Mouse (Mus musculus) midbrain, embryonic 15.5 days (tissue): ENCODE data around the gene Fam122a. TPM values are rescaled to one million over a fixed set of nuclear protein-coding genes. Genes with fewer than 3 reads are reported as not detected.

Experiments used
- ATAC-seq: fragments of 200-750 bp; cut with Nextera tagmentation; replicated peaks from 2 replicates; pipeline ENCODE4 v1.8.0; 2017; ENCODE audit warnings: moderate TSS enrichment
- H3K27ac ChIP-seq: fragments of 300-500 bp; sonication (generic); 2 replicates; pipeline ENCODE4 v1.5.1; 2015; ENCODE audit warnings: mild to moderate bottlenecking, inconsistent platforms
- H3K27me3 ChIP-seq: fragments of 300-500 bp; sonication (generic); replicated peaks from 2 replicates; pipeline ENCODE4 v1.6.1; 2015; ENCODE audit warnings: inconsistent platforms
- H3K36me3 ChIP-seq: fragments of 300-500 bp; sonication (generic); replicated peaks from 2 replicates; pipeline ENCODE4 v1.6.1; 2015; ENCODE audit warnings: inconsistent platforms
- H3K4me1 ChIP-seq: fragments of 300-500 bp; sonication (generic); 2 replicates; pipeline ENCODE4 v1.6.1; 2015; ENCODE audit warnings: inconsistent platforms
- H3K4me2 ChIP-seq: fragments of 300-500 bp; sonication (generic); 2 replicates; pipeline ENCODE4 v1.6.1; 2015; ENCODE audit warnings: inconsistent platforms, mild to moderate bottlenecking, moderate library complexity
- H3K4me3 ChIP-seq: fragments of 300-500 bp; sonication (generic); 2 replicates; pipeline ENCODE4 v1.5.1; 2015; ENCODE audit warnings: mild to moderate bottlenecking, inconsistent platforms
- H3K9ac ChIP-seq: fragments of 300-500 bp; sonication (generic); 2 replicates; pipeline ENCODE4 v1.6.1; 2015; ENCODE audit warnings: mild to moderate bottlenecking, inconsistent platforms
- H3K9me3 ChIP-seq: fragments of 300-500 bp; sonication (generic); 2 replicates; pipeline ENCODE4 v1.6.1; 2016; ENCODE audit warnings: inconsistent platforms
- WGBS: fragments of 180-500 bp; shearing (Covaris S2); methylation state at CpG from one replicate; pipeline ENCODE4 v1.1.7; 2015; ENCODE audit warnings: mixed read lengths; 5-methylcytosine and 5-hydroxymethylcytosine counted together
- polyA plus RNA-seq: library from polyadenylated mRNA; unstranded; fragments of >200 nt; fragmentation: Nextera tagmentation; extraction: Ambion mirVana; gene quantifications from 2 replicates; pipeline ENCODE4 v1.2.1, GENCODE M21; 2015

The Fam122a gene
- polyA plus RNA-seq, 1 experiment from 2014 or later: 52.4 TPM

DNA sequence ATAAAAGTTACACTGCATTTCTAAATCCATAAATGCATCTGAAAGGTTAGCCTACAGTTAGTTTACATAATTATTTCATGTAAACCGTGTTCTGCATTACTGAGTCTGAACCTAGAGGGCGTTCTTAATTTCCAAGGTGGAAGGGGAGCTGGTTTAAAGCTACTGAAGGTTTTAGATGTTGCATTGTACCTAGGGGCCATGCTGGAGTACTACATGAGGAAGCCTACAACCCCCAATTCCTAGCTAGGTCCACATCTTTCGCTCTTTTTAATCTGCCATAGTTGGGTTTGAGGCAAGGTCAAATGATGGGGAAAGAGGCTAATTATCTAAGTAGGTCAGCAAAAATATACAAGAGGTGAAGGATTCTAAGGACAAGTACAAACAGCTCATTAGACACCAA is 25.5 kb downstream of the Fam122a start:
- WGBS: 86% methylated on average over 3 of the region's 3 CpGs
- no peak overlapping the region for H3K27ac ChIP-seq
- no peak overlapping the region for H3K4me3 ChIP-seq
- H3K9ac ChIP-seq: no peak overlapping the region
- no peak for ATAC-seq
- no peak overlapping the region for H3K4me2 ChIP-seq
- H3K36me3 ChIP-seq: no peaks in the 10 kb centered on the region
- H3K27me3 ChIP-seq: no peaks in the 10 kb centered on the region
- H3K9me3 ChIP-seq: no peaks in the 10 kb centered on the region
- peaks cover 17% of the 10 kb centered on the region; the same call in 1 of the 2 replicates for H3K4me1 ChIP-seq

DNA sequence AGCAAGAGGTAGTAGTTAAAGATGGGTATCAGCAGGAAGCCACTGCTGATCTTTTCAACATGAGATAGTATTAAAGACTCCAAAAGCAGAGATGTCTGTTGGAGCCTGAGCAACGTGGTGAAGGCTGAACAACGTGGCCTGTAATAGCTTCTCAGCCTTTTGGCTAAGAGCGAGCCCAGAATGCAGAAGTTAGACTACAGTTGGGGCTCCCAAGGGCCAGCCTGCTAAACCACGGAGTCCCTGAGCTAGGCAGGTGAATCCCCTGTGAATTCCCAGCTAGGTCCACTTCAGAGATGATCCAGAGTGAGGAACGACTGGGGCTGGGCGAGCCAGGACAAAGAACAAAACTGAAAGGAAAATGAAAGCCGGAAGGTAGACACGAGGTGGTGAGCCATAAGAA is 26.4 kb downstream of the Fam122a start:
- Histone ChIP-seq H3K4me1 (peaks cover 17% of the 10 kb centered on the region; the same call in 1 of the 2 replicates), H3K27me3 (no peaks in the 10 kb centered on the region), H3K27ac (no peak overlapping the region), H3K9me3 (no peaks in the 10 kb centered on the region), H3K4me2 (no peak overlapping the region), H3K9ac (no peak overlapping the region), H3K4me3 (no peak overlapping the region), H3K36me3 (no peaks in the 10 kb centered on the region)
- no peak for ATAC-seq
- WGBS: 96% methylated on average over 8 of the region's 8 CpGs

GRCm38 (mm10) chr19:24444322-24444721 is 32.8 kb downstream of the Fam122a start:
- no peak for ATAC-seq
- 94% methylated on average over 3 of the region's 3 CpGs for WGBS
- H3K4me3 ChIP-seq: no peak overlapping the region

GRCm38 (mm10) chr19:24439715-24440114 is 37.4 kb downstream of the Fam122a start:
- ATAC-seq: no peak
- no peak overlapping the region for H3K9ac ChIP-seq
- no peak overlapping the region for H3K27ac ChIP-seq
- whole genome bisulfite sequencing: 68% methylated on average over 4 of the region's 4 CpGs
- H3K4me3 ChIP-seq: no peak overlapping the region
- no peaks in the 10 kb centered on the region for H3K4me1 ChIP-seq
- no peaks in the 10 kb centered on the region for H3K9me3 ChIP-seq
- H3K36me3 ChIP-seq: no peaks in the 10 kb centered on the region
- no peaks in the 10 kb centered on the region for H3K27me3 ChIP-seq
- H3K4me2 ChIP-seq: no peak overlapping the region

More at GRCm38 (mm10) chr19:24444322-24444721, 32.8 kb downstream of the Fam122a start:
- no peaks in the 10 kb centered on the region for H3K9me3 ChIP-seq
- no peak overlapping the region for H3K27ac ChIP-seq
- no peak overlapping the region for H3K4me2 ChIP-seq
- H3K9ac ChIP-seq: no peak overlapping the region
- no peaks in the 10 kb centered on the region for H3K4me1 ChIP-seq
- no peaks in the 10 kb centered on the region for H3K36me3 ChIP-seq
- H3K27me3 ChIP-seq: no peaks in the 10 kb centered on the region

- Histone ChIP-seq H3K27me3 (no peaks in the 10 kb centered on the region), H3K27ac (no peak overlapping the region), H3K9me3 (no peaks in the 10 kb centered on the region), H3K4me2 (no peak overlapping the region), H3K4me3 (no peak overlapping the region), H3K36me3 (no peaks in the 10 kb centered on the region), H3K9ac (no peak overlapping the region), H3K4me1 (no peaks in the 10 kb centered on the region)
- 86% methylated on average over 6 of the region's 6 CpGs for WGBS
- ATAC-seq: no peak
These were observed 42.9 kb downstream of the Fam122a start for GRCm38 (mm10) chr19:24434291-24434690.

DNA sequence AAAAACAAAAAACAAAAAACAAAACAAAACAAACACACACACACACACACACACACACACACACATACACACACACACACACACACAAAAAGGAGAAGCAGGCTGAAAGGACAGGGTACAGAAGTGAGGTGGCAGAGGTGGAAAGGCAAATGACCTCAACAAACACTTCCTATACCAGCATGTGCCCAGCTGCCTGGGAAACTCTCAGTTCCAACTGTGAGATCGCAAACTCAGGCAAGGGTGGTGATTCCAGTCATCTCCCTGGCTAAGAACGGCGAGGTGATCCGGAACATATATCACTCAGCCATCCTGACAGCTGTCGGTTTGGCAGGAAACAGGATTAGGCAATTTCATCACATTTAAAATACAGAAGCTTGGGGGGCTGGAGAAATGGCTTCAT is 44.7 kb downstream of the Fam122a start:
- Histone ChIP-seq H3K4me3 (no peak overlapping the region), H3K27ac (no peak overlapping the region), H3K9ac (no peak overlapping the region), H3K9me3 (no peaks in the 10 kb centered on the region), H3K4me2 (no peak overlapping the region), H3K27me3 (no peaks in the 10 kb centered on the region), H3K36me3 (no peaks in the 10 kb centered on the region), H3K4me1 (no peaks in the 10 kb centered on the region)
- whole genome bisulfite sequencing: 87% methylated on average over 5 of the region's 5 CpGs
- no peak for ATAC-seq

DNA sequence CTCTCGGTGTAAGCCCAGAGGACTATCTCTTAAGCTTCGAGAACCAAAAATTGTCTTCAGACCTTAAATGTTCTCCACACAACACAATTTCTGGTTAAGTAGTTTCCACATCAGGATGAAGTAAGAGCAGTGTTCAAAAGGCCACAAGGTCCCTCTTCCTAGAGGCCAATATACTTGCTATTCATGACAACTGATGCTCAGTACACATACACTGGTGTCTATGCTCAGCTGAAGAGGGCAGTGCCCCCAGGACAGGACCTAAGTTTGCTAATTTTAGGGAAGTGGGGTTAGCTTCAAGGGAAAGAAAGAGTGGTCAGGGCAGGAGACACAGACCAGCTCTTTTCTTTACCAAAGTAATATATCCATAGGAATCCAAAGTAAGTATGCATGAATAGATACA is 45.8 kb downstream of the Fam122a start:
- H3K4me2 ChIP-seq: no peak overlapping the region
- ATAC-seq: no peak
- H3K4me1 ChIP-seq: no peaks in the 10 kb centered on the region
- no peak overlapping the region for H3K9ac ChIP-seq
- no peak overlapping the region for H3K27ac ChIP-seq
- no peaks in the 10 kb centered on the region for H3K36me3 ChIP-seq
- no peak overlapping the region for H3K4me3 ChIP-seq
- no peaks in the 10 kb centered on the region for H3K27me3 ChIP-seq
- H3K9me3 ChIP-seq: no peaks in the 10 kb centered on the region
- 93% methylated on average over 2 of the region's 2 CpGs for WGBS

- no peaks in the 10 kb centered on the region for H3K9me3 ChIP-seq
- ATAC-seq: no peak
- no peaks in the 10 kb centered on the region for H3K27me3 ChIP-seq
- H3K36me3 ChIP-seq: no peaks in the 10 kb centered on the region
- H3K4me2 ChIP-seq: no peak overlapping the region
- H3K4me1 ChIP-seq: no peaks in the 10 kb centered on the region
- H3K9ac ChIP-seq: no peak overlapping the region
- WGBS: 87% methylated on average over 3 of the region's 3 CpGs
- H3K4me3 ChIP-seq: no peak overlapping the region
- H3K27ac ChIP-seq: no peak overlapping the region
These were observed 49.1 kb downstream of the Fam122a start for GRCm38 (mm10) chr19:24428011-24428410.

- Histone ChIP-seq H3K36me3 (no peaks in the 10 kb centered on the region), H3K27ac (no peak overlapping the region), H3K9ac (no peak overlapping the region), H3K27me3 (no peaks in the 10 kb centered on the region), H3K9me3 (no peaks in the 10 kb centered on the region), H3K4me1 (no peaks in the 10 kb centered on the region), H3K4me2 (no peak overlapping the region), H3K4me3 (no peak overlapping the region)
- 77% methylated on average over 4 of the region's 4 CpGs for WGBS
- no peak for ATAC-seq
These were observed 49.9 kb downstream of the Fam122a start for GRCm38 (mm10) chr19:24427258-24427657.

- H3K27ac ChIP-seq: no peak overlapping the region
- no peak overlapping the region for H3K4me3 ChIP-seq
- 91% methylated on average over 7 of the region's 7 CpGs for WGBS
- H3K9ac ChIP-seq: no peak overlapping the region
- H3K9me3 ChIP-seq: no peaks in the 10 kb centered on the region
- H3K4me1 ChIP-seq: no peaks in the 10 kb centered on the region
- no peak overlapping the region for H3K4me2 ChIP-seq
- no peaks in the 10 kb centered on the region for H3K36me3 ChIP-seq
- H3K27me3 ChIP-seq: no peaks in the 10 kb centered on the region
- ATAC-seq: no peak
These were observed 50.4 kb downstream of the Fam122a start for GRCm38 (mm10) chr19:24426759-24427181.

Other genes starting within 250 kb of the Fam122a start
- gene Fxn, start 196.8 kb downstream of the Fam122a start, polyA plus RNA-seq: 38.1 and 40.9 TPM in 2 replicates
- gene Pip5k1b, start 78.5 kb upstream of the Fam122a start, polyA plus RNA-seq: 1.0 and 1.1 TPM in 2 replicates
- gene Tmem252, start 196.7 kb upstream of the Fam122a start, polyA plus RNA-seq: 1.6 and 1.7 TPM in 2 replicates